Mouse (Mus musculus) ovary, postnatal 36 days (tissue): ENCODE data around the gene Map2k7.
A peak's percentile ranks its signal among the peaks of the same experiment; 100 is the strongest.

ENCODE experiments used
- DNase-seq: peaks from one replicate; pipeline ENCODE4 v3.0.0; 2022; ENCODE audit warnings: low spot score, mixed read lengths

The Map2k7 gene

DNA sequence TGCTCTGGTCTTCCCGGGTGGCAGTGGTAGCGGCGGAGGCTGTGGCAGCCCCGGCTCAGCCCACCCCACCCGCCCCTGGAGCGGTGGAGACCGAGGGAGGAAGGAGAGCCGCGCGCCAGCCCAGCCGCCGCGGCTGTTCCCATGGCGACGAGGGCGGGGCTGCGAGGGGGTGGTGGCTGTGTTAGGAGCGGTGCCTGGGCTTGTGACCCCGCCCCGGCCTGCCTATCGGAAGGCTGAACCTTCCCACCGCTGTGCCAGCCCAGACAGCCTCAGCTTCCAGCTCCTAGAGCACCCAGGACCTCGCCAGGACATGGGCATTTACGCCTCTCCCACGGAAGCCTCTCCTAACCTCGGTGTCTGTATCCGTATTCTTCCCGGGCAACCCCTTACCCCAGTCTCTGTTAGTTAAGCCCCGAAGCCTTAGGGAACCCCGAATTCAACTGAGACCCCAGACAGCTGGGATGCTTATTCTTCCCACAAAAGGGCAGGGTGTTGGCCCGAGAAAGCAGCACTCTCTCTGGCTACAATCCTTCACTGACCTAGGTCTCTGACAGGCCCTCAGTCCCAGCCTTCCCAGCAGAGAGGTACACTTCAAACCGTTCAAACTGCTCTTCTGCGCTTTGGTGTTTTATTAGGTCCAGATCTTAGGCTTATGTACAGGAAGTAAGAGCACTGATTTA, 20.7 kb downstream of the Map2k7 start, which contains the start of gene Ctxn1:
Gene Ctxn1, minus strand, starts transcription at position 150 of the 680 bp plus-strand sequence.
- DNase-seq: peak; percentile 98

- DNase-seq: no peak
Observed at GRCm38 (mm10) chr8:4259805-4260170, 21.2 kb downstream of the Map2k7 start.

DNA sequence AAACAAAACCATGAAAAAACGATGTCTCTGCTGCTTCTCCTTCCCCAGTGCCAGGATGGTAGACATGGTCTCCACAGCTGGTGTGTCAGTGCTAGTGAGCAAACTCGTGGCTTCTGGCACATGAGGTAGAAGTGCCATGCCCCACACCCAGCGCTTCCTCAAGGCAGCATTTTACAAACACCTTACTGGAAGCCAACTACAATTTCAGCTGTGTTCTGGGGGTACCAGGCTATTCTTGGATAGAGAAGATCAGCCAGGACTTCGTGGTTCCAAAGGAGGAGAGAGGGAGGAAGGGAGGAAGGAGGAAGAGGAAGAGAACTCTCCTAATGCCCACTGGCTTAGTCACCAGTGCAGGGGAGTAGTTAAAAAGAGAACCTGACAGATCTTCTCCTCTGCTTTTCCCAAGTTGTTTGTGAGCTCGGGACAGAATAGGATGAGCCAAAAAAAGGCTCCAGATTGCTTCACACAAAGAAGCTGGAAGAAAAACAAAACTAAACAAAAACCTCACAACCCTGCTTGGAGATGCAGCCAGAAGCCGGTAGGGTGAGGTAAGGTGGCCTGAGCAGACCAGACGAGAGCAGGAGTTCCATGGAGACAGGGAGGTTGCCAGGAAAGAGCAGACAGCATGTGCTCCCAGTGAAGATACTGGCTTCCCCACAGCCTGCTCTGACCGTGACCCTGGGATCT, 24.7 kb downstream of the Map2k7 start:
- DNase-seq: no peak

DNA sequence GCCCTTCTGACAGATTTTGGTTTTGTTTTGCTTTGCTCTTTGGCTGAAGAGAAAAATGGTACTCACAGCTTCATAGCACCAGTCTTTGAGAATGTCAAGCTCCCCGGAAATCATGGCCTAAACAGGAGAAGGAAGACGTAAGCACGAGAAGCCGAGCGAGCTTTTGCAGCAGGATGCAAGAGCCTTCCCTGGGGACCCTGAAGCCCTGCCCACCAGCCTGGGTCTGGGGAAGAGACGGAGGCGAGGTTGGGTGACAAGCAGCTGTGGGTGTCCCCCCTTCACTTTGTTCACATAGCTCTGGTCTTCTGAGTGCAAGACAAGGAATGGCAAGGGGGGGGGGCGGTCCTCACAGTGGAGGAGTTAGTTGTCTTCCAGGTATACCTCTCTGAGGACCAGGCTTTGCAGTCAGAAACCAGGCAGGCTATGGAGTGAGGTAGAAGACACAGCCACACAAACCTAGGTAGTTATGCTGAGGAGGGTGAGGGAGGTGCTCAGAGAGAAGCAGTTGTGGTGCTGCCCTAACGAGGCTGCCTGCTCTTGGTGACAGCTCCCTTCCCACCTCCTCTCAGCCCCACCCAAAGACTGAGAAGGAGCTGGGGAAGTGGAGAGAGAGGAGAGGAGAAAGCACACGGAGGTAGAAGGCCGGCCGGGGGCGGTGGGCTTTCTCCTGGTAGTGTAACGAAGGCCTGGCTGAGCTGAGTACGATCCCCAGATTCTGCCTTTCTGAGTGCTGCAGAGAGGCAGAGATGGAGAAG, 26.8 kb downstream of the Map2k7 start:
- no peak for DNase-seq

DNA sequence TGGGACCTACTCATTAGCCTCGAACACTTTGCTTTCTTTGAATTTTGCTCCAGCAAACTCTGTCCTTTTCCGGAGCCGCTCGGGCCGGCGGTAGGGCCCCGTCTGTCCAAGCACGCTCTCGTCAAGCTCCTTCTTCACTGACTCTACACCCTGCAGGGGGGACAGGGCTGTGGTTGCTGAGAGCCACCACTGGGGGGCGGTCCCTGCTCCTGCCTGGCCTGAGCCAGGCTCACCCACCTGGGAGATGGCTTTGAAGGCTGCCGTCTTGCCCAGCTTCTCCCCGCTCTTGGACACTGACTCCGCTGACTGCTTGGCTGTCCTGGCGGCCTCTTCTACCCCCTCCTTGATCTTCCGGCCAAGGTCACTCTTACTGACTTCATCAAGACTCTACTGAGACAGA, 29.1 kb downstream of the Map2k7 start:
- DNase-seq: no peak

DNA sequence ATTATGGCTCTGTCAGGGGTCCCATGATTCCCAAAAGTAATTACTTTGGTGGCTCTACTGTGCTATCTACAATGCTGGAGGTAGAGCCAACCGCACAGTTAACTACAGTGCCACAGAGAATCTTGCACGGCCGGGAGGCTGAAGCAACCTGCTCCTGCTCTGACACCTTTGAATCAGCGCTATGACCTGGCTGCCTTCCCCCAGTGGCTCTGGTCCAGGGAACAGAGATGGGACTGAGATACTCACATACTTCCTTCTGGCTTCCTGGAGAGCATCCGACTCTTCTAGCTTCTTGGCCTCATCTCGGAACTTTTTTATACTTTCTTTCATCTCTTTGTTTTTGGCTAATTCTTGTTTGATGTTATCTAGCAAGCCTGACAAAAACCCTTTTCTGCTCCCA, 31.1 kb downstream of the Map2k7 start:
- DNase-seq: no peak

DNA sequence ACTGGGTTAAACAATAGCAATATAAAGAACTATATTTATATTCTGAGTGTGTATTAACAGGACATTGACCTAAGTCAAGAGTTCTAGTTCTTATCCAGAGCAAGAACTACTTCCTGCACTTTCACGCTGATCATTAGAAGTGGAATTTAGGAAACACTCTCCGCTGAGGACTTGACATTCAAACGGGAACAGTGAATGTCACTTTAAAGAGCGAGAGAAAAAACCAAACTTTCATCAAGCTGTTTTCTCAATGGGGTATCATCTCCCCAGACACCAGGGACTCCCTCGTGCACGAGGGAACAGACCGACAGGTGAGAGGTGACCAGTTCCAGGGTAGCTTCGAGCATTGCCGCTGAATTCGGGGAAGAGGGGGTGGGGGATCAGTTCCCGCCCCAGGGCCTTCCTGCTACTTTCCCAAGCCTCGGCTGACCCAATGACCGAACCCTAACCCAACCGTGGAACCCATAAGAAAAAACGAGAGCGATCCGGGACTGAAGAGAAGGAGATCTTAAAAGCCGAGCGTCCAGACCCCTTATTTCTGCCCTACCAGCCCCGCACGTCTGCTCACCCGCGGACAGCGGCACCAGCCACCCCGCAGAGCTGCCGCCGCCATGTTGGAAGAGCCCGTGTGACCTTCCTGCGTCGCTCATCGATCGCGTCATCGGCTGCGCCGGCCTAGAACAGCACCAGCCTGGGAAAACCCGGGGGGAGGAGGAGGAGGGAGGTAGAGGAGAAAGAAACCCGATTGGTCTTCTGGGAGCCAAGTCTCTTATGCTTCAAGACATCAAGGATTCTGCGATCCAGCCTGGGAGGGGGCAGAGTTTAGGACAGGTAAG, 37.0 kb downstream of the Map2k7 start, which contains the start of gene Timm44:
Gene Timm44, minus strand, starts transcription at position 639 of the 836 bp plus-strand sequence.
- DNase-seq: peak; percentile 93

- no peak for DNase-seq
Observed at GRCm38 (mm10) chr8:4276111-4276465, 37.5 kb downstream of the Map2k7 start.

DNA sequence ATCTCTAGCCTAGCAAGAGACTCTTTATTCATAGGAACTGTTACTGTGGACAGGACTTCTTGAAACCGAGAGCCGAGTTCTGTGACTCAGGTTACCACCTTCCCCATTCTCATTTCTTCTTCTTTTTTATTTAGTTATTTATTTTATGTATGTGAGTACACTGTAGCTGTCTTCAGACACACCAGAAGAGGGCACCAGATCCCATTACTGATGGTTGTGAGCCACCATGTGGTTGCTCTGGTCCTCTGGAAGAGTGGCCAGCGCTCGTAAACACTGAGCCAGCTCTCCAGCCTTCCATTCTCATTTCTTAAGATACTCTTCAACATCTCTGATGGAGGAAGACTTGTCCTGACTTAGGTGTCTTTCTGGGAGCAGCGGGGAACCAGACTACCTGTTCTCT, 54.2 kb downstream of the Map2k7 start:
- DNase-seq: no peak
